Mouse (Mus musculus) CH12.LX (cell line): Measurements from ENCODE around the gene Med13. TPM values are rescaled to one million over a fixed set of nuclear protein-coding genes. Genes with fewer than 3 reads are reported as not detected.

Experiments used
- DNase-seq: peaks from one replicate; pipeline ENCODE4 v3.0.0-alpha.2; 2013; ENCODE audit errors: extremely low read depth
- H3K27ac ChIP-seq: 2 replicates; pipeline ENCODE4 v1.5.1; 2012; ENCODE audit warnings: low read depth, mild to moderate bottlenecking, control low read depth, moderate library complexity; ENCODE audit not compliant: insufficient read depth
- H3K27me3 ChIP-seq: replicated peaks from 2 replicates; pipeline ENCODE3; 2012; ENCODE audit warnings: inconsistent platforms
- H3K36me3 ChIP-seq, 2 experiments: replicated peaks in 1 of 2; 2 replicates each; pipeline versions ENCODE3 to v1.6.1; 2012; ENCODE audit warnings: inconsistent platforms in 1 of 2, low read length in 1 of 2, mild to moderate bottlenecking in 1 of 2, mixed read lengths in 1 of 2, moderate library complexity in 1 of 2; ENCODE audit not compliant: control insufficient read depth in 1 of 2, insufficient read depth in 1 of 2
- H3K4me1 ChIP-seq, 2 experiments: 2 replicates each; pipeline ENCODE4 v1.6.1; 2012; ENCODE audit warnings: inconsistent platforms in 1 of 2, moderate library complexity in 1 of 2; ENCODE audit not compliant: insufficient read depth in 2 of 2, control insufficient read depth in 1 of 2
- H3K4me2 ChIP-seq: 2 replicates; pipeline ENCODE4 v1.6.1; 2012; ENCODE audit warnings: low read depth, mild to moderate bottlenecking, control low read depth; ENCODE audit not compliant: poor library complexity, insufficient read depth, severe bottlenecking
- H3K4me3 ChIP-seq, 3 experiments: fragments of 150-350 bp in 1 of 3; sonication (generic) in 1 of 3; replicated peaks in 1 of 3; 2 replicates each; pipeline versions ENCODE3 to v1.5.1; 2011 to 2012; ENCODE audit warnings: low read depth in 2 of 3, low read length in 2 of 3, mild to moderate bottlenecking in 2 of 3, moderate library complexity in 2 of 3, control low read depth in 1 of 3, improper control_type of control experiment in 1 of 3, inconsistent platforms in 1 of 3, mixed read lengths in 1 of 3; ENCODE audit not compliant: poor library complexity in 1 of 3
- H3K79me2 ChIP-seq: replicated peaks from 2 replicates; pipeline ENCODE4 v1.6.1; 2012; ENCODE audit warnings: mild to moderate bottlenecking, moderate library complexity; ENCODE audit not compliant: control insufficient read depth, poor library complexity, insufficient read depth, severe bottlenecking; ENCODE audit errors: extremely low read depth
- H3K9ac ChIP-seq: 2 replicates; pipeline ENCODE4 v1.6.1; 2012; ENCODE audit warnings: low read depth, mild to moderate bottlenecking, control low read depth, moderate library complexity; ENCODE audit not compliant: insufficient read depth
- H3K9me3 ChIP-seq: replicated peaks from 2 replicates; pipeline ENCODE3; 2012; ENCODE audit warnings: low read length, inconsistent platforms, mixed read lengths
- CTCF ChIP-seq, 2 experiments: IDR thresholded peaks in 1 of 2; conservative IDR thresholded peaks in 1 of 2; 2 replicates each; pipeline ENCODE4 v1.5.1; 2011 to 2012; ENCODE audit warnings: low read depth in 2 of 2, low read length in 2 of 2, improper control_type of control experiment in 1 of 2, inconsistent platforms in 1 of 2, mild to moderate bottlenecking in 1 of 2, moderate library complexity in 1 of 2
- JUND ChIP-seq: conservative IDR thresholded peaks from 2 replicates; pipeline ENCODE4 v1.6.1; 2011; ENCODE audit warnings: low read depth, low read length, improper control_type of control experiment
- KAT2A ChIP-seq: IDR thresholded peaks from 2 replicates; pipeline ENCODE4 v1.6.1; 2012; ENCODE audit warnings: low read length, improper control_type of control experiment, inconsistent platforms; ENCODE audit not compliant: insufficient replicate concordance
- MYC ChIP-seq: IDR thresholded peaks from 2 replicates; pipeline ENCODE4 v1.6.1; 2011; ENCODE audit warnings: low read depth, mild to moderate bottlenecking, improper control_type of control experiment, low read length
- NELFE ChIP-seq: IDR thresholded peaks from 2 replicates; pipeline ENCODE4 v1.6.1; 2011; ENCODE audit warnings: low read depth, low read length, improper control_type of control experiment
- NRF1 ChIP-seq: IDR thresholded peaks from 2 replicates; pipeline ENCODE4 v1.6.1; 2014; ENCODE audit warnings: low read depth, mild to moderate bottlenecking, inconsistent platforms, low read length, improper control_type of control experiment, moderate library complexity
- PAX5 ChIP-seq: IDR thresholded peaks from 2 replicates; pipeline ENCODE4 v1.6.1; 2012; ENCODE audit warnings: low read length, inconsistent platforms, mixed read lengths
- RAD21 ChIP-seq: IDR thresholded peaks from 2 replicates; pipeline ENCODE4 v1.6.1; 2011; ENCODE audit warnings: low read depth, mild to moderate bottlenecking, low read length, improper control_type of control experiment, moderate library complexity
- SIN3A ChIP-seq: IDR thresholded peaks from 2 replicates; pipeline ENCODE4 v1.6.1; 2012; ENCODE audit warnings: low read length, improper control_type of control experiment, inconsistent platforms
- SMC3 ChIP-seq: IDR thresholded peaks from 2 replicates; pipeline ENCODE4 v1.6.1; 2011; ENCODE audit warnings: low read depth, low read length, improper control_type of control experiment
- TBP ChIP-seq: conservative IDR thresholded peaks from 2 replicates; pipeline ENCODE4 v1.6.1; 2011; ENCODE audit warnings: low read depth, low read length, improper control_type of control experiment
- ZC3H11A ChIP-seq: IDR thresholded peaks from 2 replicates; pipeline ENCODE4 v1.6.1; 2012; ENCODE audit warnings: low read depth, mild to moderate bottlenecking, inconsistent platforms, low read length, improper control_type of control experiment
- ZMIZ1 ChIP-seq: IDR thresholded peaks from 2 replicates; pipeline ENCODE4 v1.6.1; 2012; ENCODE audit warnings: low read depth, mild to moderate bottlenecking, inconsistent platforms, low read length, improper control_type of control experiment
- ZNF384 ChIP-seq: IDR thresholded peaks from 2 replicates; pipeline ENCODE4 v1.6.1; 2012; ENCODE audit warnings: low read depth, low read length, improper control_type of control experiment, inconsistent platforms
- dilution Hi-C: fragments of 300-500 bp; cut with MboI; formaldehyde crosslinking; loops from 2 replicates; pipeline ENCODE4 v1.14.3; 2020; ENCODE audit warnings: low sequenced_read_pairs; ENCODE audit not compliant: extremely low pct_unique_long_range_greater_than_20kb, extremely low pct_ligation_motif_present
- in situ Hi-C: fragments of 300-500 bp; cut with MboI; formaldehyde crosslinking; loops from 3 replicates; pipeline ENCODE4 v1.14.3; 2019; ENCODE audit warnings: low sequenced_read_pairs, low pct_ligation_motif_present, low pct_unique_long_range_greater_than_20kb, mixed read lengths
- polyA plus RNA-seq: library from polyadenylated mRNA; unstranded; fragments of >175 nt; gene quantifications from 2 replicates; pipeline ENCODE4 v1.2.1, GENCODE M21; 2012; ENCODE audit warnings: low read depth; ENCODE audit not compliant: insufficient read length
- total RNA-seq, 2 experiments: library from RNA; depleted of rRNA; stranded (reverse); fragments of 300-350 nt in 1 of 2; fragments of >200 nt in 1 of 2; gene quantifications; 2 replicates each; pipeline ENCODE4 v1.2.3; 2012 to 2014

Med13 gene
- total and polyA plus RNA-seq, 3 experiments: 37.9 to 47.6 (median 41.5) TPM

DNA sequence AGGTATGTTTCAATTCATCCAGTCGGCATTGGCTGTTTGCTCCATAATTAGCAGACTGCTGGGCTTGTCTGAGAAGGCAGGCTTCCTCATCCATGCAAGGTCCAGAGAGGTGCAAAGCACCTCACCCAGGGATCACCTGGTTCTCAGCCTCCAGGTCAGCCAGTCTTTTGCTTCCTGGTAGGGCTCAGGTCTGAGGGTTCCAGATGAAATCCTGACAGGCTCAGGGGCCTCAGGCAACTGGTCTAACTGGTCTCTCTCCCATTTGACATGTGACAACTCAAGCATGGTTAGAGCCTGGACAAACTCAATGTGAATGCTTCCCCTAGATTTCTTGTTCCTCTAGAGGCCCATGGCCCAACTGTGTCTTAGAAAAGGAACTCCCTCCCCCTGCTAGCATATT, 32.9 kb upstream of the Med13 start:
- H3K4me2 ChIP-seq: no peak overlapping the region
- dilution Hi-C loops: no loop called here
- H3K4me1 ChIP-seq: peaks cover 17 to 48% of the 10 kb centered on the region in 2 experiments
- TF ChIP-seq KAT2A (no peak), PAX5 (no peak), ZNF384 (no peak), NELFE (no peak), CTCF (conservative IDR thresholded peaks at IDR 0.05 in 1 of 2, IDR thresholded peaks at IDR 0.05 in 1 of 2; ENCODE audit: low read depth in 2 of 2, low read length in 2 of 2) (no peak), SMC3 (no peak)
- TF ChIP-seq, all 38 proteins: peak for 0
- Histone ChIP-seq H3K4me3 (no peak overlapping the region), H3K9me3 (no peaks in the 10 kb centered on the region), H3K27me3 (no peaks in the 10 kb centered on the region), H3K9ac (no peak overlapping the region), H3K79me2 (no peaks in the 10 kb centered on the region), H3K27ac (no peak overlapping the region), H3K36me3 (no peaks in the 10 kb centered on the region)
- DNase-seq: no peak
- in situ Hi-C loops: no loop called here

DNA sequence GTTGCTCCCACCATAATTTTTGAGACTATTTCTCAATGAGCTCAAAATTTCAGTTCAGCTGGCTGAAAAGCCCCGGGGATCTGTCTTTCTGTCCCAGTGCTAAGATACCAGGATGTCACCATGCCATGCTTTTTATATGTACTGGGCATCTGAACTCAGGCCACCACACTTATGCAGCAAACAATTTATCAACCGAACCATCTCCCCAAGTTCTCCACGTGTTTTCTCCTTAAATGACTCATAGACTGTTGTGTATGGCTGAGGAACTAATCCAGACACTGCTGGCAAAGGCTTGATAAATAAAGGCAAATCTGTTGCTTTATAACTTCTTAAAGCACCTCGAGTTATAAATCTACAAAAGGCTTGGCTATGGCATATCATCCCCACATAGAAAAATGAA, 32.1 kb upstream of the Med13 start:
- dilution Hi-C loops (no loop called here), in situ Hi-C loops (no loop called here)
- no peak for DNase-seq
- H3K27me3 ChIP-seq: no peaks in the 10 kb centered on the region
- no peaks in the 10 kb centered on the region for H3K36me3 ChIP-seq
- no peaks in the 10 kb centered on the region for H3K79me2 ChIP-seq
- no peak overlapping the region for H3K4me2 ChIP-seq
- TF ChIP-seq JUND: no peak
- no peak for TF ChIP-seq ZMIZ1
- TF ChIP-seq SIN3A: no peak
- no peak for TF ChIP-seq NELFE
- TF ChIP-seq ZNF384: no peak
- no peak for TF ChIP-seq TBP
- no peak for TF ChIP-seq RAD21
- TF ChIP-seq NRF1: no peak
- H3K4me3 ChIP-seq: no peak overlapping the region
- no peaks in the 10 kb centered on the region for H3K9me3 ChIP-seq
- no peak overlapping the region for H3K9ac ChIP-seq
- no peak overlapping the region for H3K27ac ChIP-seq
- H3K4me1 ChIP-seq: peaks cover 20 to 53% of the 10 kb centered on the region in 2 experiments

GRCm38 (mm10) chr11:86388821-86389480, 31.5 kb upstream of the Med13 start:
- no peak overlapping the region for H3K4me2 ChIP-seq
- H3K4me3 ChIP-seq: no peak overlapping the region
- H3K9me3 ChIP-seq: no peaks in the 10 kb centered on the region
- no peak overlapping the region for H3K9ac ChIP-seq
- H3K4me1 ChIP-seq: peaks cover 23 to 58% of the 10 kb centered on the region in 2 experiments
- H3K36me3 ChIP-seq: no peaks in the 10 kb centered on the region
- no peak for TF ChIP-seq MYC
- TF ChIP-seq ZC3H11A: no peak
- TF ChIP-seq, all 38 proteins: peak for 0
- Histone ChIP-seq H3K27me3 (no peaks in the 10 kb centered on the region), H3K27ac (no peak overlapping the region), H3K79me2 (no peaks in the 10 kb centered on the region)
- no peak for DNase-seq
- dilution Hi-C loops: no loop called here
- in situ Hi-C loops: no loop called here
